Mouse (Mus musculus) neural tube, embryonic 14.5 days (tissue): Measurements from ENCODE around the gene Clrn3. TPM values are rescaled to one million over a fixed set of nuclear protein-coding genes. Genes with fewer than 3 reads are reported as not detected.

Experiments
- ATAC-seq: fragments of 200-750 bp; cut with Nextera tagmentation; 2 replicates; pipeline ENCODE4 v1.8.0; 2017; ENCODE audit warnings: low read depth, mild to moderate bottlenecking, moderate TSS enrichment, moderate library complexity
- H3K27ac ChIP-seq: fragments of 300-500 bp; sonication (generic); 2 replicates; pipeline ENCODE4 v1.5.1; 2014; ENCODE audit warnings: low read depth, mild to moderate bottlenecking, control low read depth, low read length, moderate library complexity, mixed read lengths
- H3K27me3 ChIP-seq: fragments of 300-500 bp; sonication (generic); 2 replicates; pipeline ENCODE4 v1.6.1; 2014; ENCODE audit warnings: low read length; ENCODE audit not compliant: control insufficient read depth, insufficient read depth
- H3K36me3 ChIP-seq: fragments of 300-500 bp; sonication (generic); 2 replicates; pipeline ENCODE4 v1.6.1; 2014; ENCODE audit warnings: low read length, mixed read lengths; ENCODE audit not compliant: control insufficient read depth, insufficient read depth
- H3K4me1 ChIP-seq: fragments of 300-500 bp; sonication (generic); 2 replicates; pipeline ENCODE4 v1.6.1; 2014; ENCODE audit warnings: low read length; ENCODE audit not compliant: control insufficient read depth, insufficient read depth
- H3K4me2 ChIP-seq: fragments of 300-500 bp; sonication (generic); 2 replicates; pipeline ENCODE4 v1.6.1; 2014; ENCODE audit warnings: mild to moderate bottlenecking, low read depth, low read length, control low read depth
- H3K4me3 ChIP-seq: fragments of 300-500 bp; sonication (generic); 2 replicates; pipeline ENCODE4 v1.5.1; 2014; ENCODE audit warnings: low read depth, low read length, control low read depth, mixed read lengths
- H3K9ac ChIP-seq: fragments of 300-500 bp; sonication (generic); replicated peaks from 2 replicates; pipeline ENCODE4 v1.6.1; 2014; ENCODE audit warnings: low read depth, mild to moderate bottlenecking, control low read depth, low read length, mixed read lengths
- H3K9me3 ChIP-seq: fragments of 300-500 bp; sonication (generic); 2 replicates; pipeline ENCODE4 v1.6.1; 2016; ENCODE audit warnings: low read length; ENCODE audit not compliant: control insufficient read depth
- WGBS: fragments of 180-500 bp; shearing (Covaris S2); extraction: QIAGEN DNeasy Blood & Tissue Kit; methylation state at CpG from one replicate; pipeline ENCODE4 v1.1.7; 2014; 5-methylcytosine and 5-hydroxymethylcytosine counted together
- polyA plus RNA-seq: library from polyadenylated mRNA; unstranded; fragments of >200 nt; fragmentation: Nextera tagmentation; extraction: Ambion mirVana; gene quantifications from 2 replicates; pipeline ENCODE4 v1.2.1, GENCODE M21; 2014

Gene Clrn3
- polyA plus RNA-seq, 1 experiment from 2014 or later, result not detected

DNA sequence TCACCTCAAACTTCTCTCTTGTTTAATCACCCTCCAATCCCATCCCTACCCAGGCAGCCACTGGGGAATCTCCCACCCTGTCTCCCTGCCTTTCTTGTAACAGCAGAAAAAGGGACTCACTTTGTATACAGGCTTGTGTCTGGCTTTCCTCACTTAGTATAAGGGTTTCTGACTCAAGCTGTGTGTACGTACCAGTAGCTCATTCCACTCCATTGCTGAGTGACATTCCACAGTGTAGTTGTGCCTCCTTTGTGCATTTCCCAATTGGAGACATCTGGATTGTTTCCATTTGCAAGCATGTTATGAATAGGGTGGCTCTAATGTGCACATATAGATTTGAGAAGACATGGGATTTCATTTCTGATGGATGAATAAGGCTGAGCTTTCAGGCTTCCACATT, 31.8 kb upstream of the Clrn3 start:
- WGBS, result 68% methylated on average over 1 of the region's 1 CpGs

DNA sequence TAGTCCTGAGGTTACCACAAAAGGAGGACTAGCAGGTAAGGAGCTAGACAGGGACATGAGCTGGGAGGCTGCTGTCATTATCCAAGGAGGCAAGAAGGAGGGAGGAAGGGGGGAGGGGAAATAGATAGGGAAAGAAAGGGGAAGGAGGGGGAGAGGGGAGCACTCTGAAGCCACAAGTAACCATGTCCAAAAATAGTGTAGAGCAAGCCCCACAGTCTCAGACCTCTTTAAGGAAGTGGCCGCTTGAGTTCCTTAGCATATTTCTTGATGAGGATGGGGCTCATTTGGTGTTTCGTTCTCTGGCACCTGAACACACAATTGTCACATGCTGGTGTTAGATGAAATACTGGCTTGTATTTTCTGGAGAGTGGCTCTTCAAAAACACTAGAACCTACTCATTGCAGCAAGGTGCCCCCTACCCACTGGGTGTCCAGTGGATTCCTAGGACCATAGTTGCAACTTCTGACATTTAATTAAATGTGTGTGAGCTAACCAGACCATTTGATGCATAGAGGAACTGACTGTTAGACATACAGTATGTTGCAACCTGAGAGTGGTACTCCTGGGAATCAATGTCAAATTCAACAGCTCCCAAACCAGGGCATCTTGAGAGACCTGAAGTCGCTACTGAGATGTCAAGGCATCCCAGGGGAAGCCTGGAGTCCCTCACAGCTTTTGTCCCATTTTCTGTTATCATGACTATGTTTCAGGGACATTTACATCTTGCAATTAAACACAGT, 28.4 kb upstream of the Clrn3 start:
- H3K4me2 ChIP-seq, result no peak overlapping the region

More for the DNA sequence above, 31.8 kb upstream of the Clrn3 start:
- no peaks in the 10 kb centered on the region for H3K9me3 ChIP-seq
- H3K27me3 ChIP-seq, result no peaks in the 10 kb centered on the region
- H3K4me3 ChIP-seq, result no peak overlapping the region
- H3K9ac ChIP-seq, result no peak overlapping the region
- no peak overlapping the region for H3K27ac ChIP-seq
- no peaks in the 10 kb centered on the region for H3K36me3 ChIP-seq
- no peak overlapping the region for H3K4me2 ChIP-seq
- ATAC-seq, result no peak
- H3K4me1 ChIP-seq, result no peaks in the 10 kb centered on the region

GRCm38 (mm10) chr7:135553550-135553949, 25.1 kb upstream of the Clrn3 start:
- no peak overlapping the region for H3K4me3 ChIP-seq
- H3K9ac ChIP-seq, result no peak overlapping the region
- no peak overlapping the region for H3K4me2 ChIP-seq
- peaks cover 5% of the 10 kb centered on the region for H3K4me1 ChIP-seq
- no peak overlapping the region for H3K27ac ChIP-seq
- no peak for ATAC-seq
- H3K9me3 ChIP-seq, result no peaks in the 10 kb centered on the region
- no peaks in the 10 kb centered on the region for H3K27me3 ChIP-seq
- H3K36me3 ChIP-seq, result no peaks in the 10 kb centered on the region
- 86% methylated on average over 3 of the region's 3 CpGs for WGBS

More for the DNA sequence above, 28.4 kb upstream of the Clrn3 start:
- 92% methylated on average over 3 of the region's 3 CpGs for WGBS
- Histone ChIP-seq H3K4me3 (no peak overlapping the region), H3K36me3 (no peaks in the 10 kb centered on the region), H3K27me3 (no peaks in the 10 kb centered on the region), H3K9me3 (no peaks in the 10 kb centered on the region), H3K9ac (no peak overlapping the region), H3K4me1 (no peaks in the 10 kb centered on the region), H3K27ac (no peak overlapping the region)
- no peak for ATAC-seq

DNA sequence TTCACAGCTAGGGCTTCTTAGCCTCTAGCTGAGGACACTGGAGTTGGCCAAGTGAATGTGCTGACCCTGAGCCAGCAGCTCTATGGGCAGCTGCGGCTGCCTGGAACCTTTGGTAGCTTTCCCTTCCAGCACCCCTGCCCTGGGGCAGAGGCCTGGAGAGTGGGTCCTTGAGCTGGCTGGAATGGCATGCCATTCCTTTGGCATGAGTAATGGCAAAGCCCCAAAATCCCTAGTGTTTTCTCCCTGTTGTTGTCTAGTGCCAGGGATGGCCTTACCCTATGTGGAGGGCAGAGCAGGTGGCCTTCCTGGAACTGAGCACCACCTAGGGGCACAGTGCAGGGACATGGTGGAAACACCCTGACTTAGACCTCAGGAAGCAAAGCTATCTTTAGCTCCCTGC, 23.1 kb upstream of the Clrn3 start:
- no peak overlapping the region for H3K4me2 ChIP-seq
- H3K27me3 ChIP-seq, result no peaks in the 10 kb centered on the region
- H3K36me3 ChIP-seq, result no peaks in the 10 kb centered on the region
- peaks cover 9% of the 10 kb centered on the region for H3K4me1 ChIP-seq
- H3K27ac ChIP-seq, result no peak overlapping the region
- no peak overlapping the region for H3K9ac ChIP-seq
- no peak overlapping the region for H3K4me3 ChIP-seq
- no peaks in the 10 kb centered on the region for H3K9me3 ChIP-seq
- 88% methylated on average over 1 of the region's 1 CpGs for WGBS
- no peak for ATAC-seq

DNA sequence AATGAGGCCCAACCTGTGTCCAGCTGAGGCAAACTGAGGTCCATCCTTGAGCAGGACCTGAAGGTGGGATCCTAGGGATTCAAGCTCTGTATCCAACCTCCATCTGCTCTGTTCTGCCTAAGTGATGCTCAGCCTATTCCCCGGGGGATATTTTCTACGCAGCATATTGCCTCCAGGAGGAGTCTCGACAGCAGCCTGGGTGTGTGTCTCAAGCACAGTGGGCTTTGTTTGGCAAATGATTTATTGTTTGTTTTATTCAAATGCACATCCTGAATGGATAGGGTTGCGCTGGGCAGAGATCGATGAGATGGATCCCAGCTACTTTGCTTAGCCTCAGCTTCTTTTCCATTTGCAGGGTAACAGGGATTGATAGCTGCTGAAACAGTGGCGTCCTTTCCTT, 20.0 kb upstream of the Clrn3 start:
- peak; percentile 70; the same call in 1 of the 2 replicates for ATAC-seq
- Histone ChIP-seq H3K27me3 (no peaks in the 10 kb centered on the region), H3K36me3 (no peaks in the 10 kb centered on the region), H3K4me3 (no peak overlapping the region), H3K9ac (no peak overlapping the region), H3K27ac (no peak overlapping the region), H3K4me1 (peaks cover 9% of the 10 kb centered on the region), H3K4me2 (no peak overlapping the region), H3K9me3 (no peaks in the 10 kb centered on the region)
- WGBS, result 11% methylated on average over 6 of the region's 6 CpGs

DNA sequence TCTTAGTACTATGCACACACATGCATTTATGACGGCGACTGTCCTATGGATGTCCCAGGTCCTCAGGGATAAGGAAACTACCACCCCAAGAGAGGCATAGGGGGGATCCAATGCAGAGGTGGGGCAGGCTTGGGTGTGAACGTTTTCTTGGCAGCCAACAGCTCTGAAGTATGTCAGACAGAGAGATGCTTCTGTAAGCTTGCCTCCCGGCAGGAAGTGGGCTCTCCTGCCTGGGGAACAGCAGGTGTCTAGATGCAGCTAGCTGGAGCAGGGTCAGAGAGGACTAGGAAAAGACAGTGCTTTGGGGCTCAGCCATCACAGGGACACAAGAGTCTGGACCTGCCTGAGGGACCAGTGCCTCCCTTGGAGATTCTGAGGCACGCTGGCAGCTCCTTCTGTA, 18.1 kb upstream of the Clrn3 start:
- no peak for ATAC-seq
- Histone ChIP-seq H3K9me3 (no peaks in the 10 kb centered on the region), H3K4me3 (no peak overlapping the region), H3K4me1 (peaks cover 9% of the 10 kb centered on the region), H3K27ac (no peak overlapping the region), H3K27me3 (no peaks in the 10 kb centered on the region), H3K9ac (no peak overlapping the region), H3K4me2 (no peak overlapping the region), H3K36me3 (no peaks in the 10 kb centered on the region)
- WGBS, result 60% methylated on average over 5 of the region's 5 CpGs

GRCm38 (mm10) chr7:135545957-135546356, 17.5 kb upstream of the Clrn3 start:
- no peak overlapping the region for H3K9ac ChIP-seq
- no peak overlapping the region for H3K4me3 ChIP-seq
- H3K36me3 ChIP-seq, result no peaks in the 10 kb centered on the region
- peaks cover 9% of the 10 kb centered on the region for H3K4me1 ChIP-seq
- H3K27me3 ChIP-seq, result no peaks in the 10 kb centered on the region
- H3K4me2 ChIP-seq, result no peak overlapping the region
- WGBS, result 81% methylated on average over 7 of the region's 7 CpGs
- no peak overlapping the region for H3K27ac ChIP-seq
- ATAC-seq, result no peak
- H3K9me3 ChIP-seq, result no peaks in the 10 kb centered on the region

GRCm38 (mm10) chr7:135544321-135544720, 15.9 kb upstream of the Clrn3 start:
- 94% methylated on average over 6 of the region's 6 CpGs for WGBS
- Histone ChIP-seq H3K27me3 (no peaks in the 10 kb centered on the region), H3K4me2 (no peak overlapping the region), H3K9ac (no peak overlapping the region), H3K36me3 (no peaks in the 10 kb centered on the region), H3K4me3 (no peak overlapping the region), H3K27ac (no peak overlapping the region), H3K4me1 (peaks cover 9% of the 10 kb centered on the region), H3K9me3 (no peaks in the 10 kb centered on the region)
- no peak for ATAC-seq

DNA sequence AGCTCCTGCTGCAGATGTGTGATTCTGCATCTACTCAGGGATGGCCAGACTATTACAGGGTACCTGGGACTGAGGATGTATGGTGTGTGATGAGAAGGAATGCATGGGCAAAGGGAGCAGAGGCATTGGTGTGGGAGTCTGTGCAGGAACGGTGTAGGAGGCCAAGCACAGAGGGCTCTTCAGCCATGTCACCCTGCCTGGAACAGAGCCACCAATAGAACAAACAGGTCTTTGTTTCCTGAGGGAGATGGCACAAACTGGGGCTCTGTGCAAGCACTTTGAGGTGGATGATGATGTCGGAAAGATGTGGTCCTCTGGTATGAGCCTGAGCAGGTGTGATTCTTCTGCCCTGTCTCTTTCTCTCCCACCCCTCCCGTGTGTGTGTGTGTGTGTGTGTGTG, 14.6 kb upstream of the Clrn3 start:
- ATAC-seq, result no peak
- H3K36me3 ChIP-seq, result no peaks in the 10 kb centered on the region
- WGBS, result 69% methylated on average over 3 of the region's 3 CpGs
- H3K4me3 ChIP-seq, result no peak overlapping the region
- H3K4me1 ChIP-seq, result peaks cover 4% of the 10 kb centered on the region; the same call in 1 of the 2 replicates
- H3K27me3 ChIP-seq, result no peaks in the 10 kb centered on the region
- no peak overlapping the region for H3K4me2 ChIP-seq
- no peaks in the 10 kb centered on the region for H3K9me3 ChIP-seq
- H3K27ac ChIP-seq, result no peak overlapping the region
- H3K9ac ChIP-seq, result no peak overlapping the region
